Mouse (Mus musculus): ENCODE data around the gene Slc26a8. TPM values are rescaled to one million over a fixed set of nuclear protein-coding genes. Genes with fewer than 3 reads are reported as not detected.

The Slc26a8 gene
- total and polyA plus RNA-seq, 3 experiments = 0.58 to 1.6 TPM; not detected in 1

DNA sequence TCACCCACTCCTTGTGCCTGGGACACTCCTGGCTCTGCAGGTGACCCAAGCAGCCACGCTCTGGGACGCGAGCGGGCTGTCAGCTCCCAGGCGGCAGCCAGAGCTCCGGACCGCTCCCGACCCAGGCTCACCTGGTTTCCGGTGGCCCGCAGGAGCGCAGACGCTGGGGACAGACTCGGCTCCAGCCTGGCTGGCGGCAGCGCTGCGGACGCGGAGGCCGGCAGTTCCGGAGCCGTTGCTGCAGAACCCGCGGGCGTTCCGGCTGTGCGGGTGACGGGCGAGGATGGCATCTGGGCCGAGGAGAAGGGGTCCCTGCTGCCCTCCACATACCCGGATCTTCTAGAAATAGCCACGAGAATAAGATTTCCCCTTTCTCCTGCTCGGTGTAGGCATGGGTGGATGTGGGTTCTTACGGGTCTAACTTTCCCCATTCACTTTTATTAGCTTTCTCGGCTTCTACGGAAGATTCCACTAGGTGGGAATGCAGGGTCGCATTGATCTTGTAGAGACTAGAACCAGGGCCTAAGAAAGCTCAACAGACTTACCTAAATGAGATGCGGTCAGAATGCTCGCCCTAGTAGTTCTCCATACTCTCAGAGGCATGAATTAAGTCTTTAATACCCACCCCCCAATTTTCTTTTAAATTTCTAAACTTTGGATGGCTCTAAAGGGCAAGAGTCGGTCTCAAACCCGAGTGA lies at the start of gene Slc26a8 (continued):
- TF ChIP-seq MEF2A (IDR thresholded peaks at IDR 0.05; ENCODE audit: extremely low read depth, insufficient replicate concordance, low read depth, low read length, poor library complexity, severe bottlenecking) (no peak), ELF1 (IDR thresholded peaks at IDR 0.05; ENCODE audit: low read depth, low read length) (0 out of 2 replicates have a peak, but pooled peaks have one; percentile 19), SIN3A (IDR thresholded peaks at IDR 0.05; ENCODE audit: low read length) (peak; percentile 65; the same call in 1 of the 2 replicates), POLR2AphosphoS2 (IDR thresholded peaks at IDR 0.05; ENCODE audit: low read length) (no peak)

- Histone ChIP-seq H3K9ac (ENCODE audit: control insufficient read depth, low read depth, low read length, poor library complexity, severe bottlenecking) (no peak overlapping the region), H3K36me3 (ENCODE audit: control insufficient read depth in 1 of 2, insufficient read depth in 2 of 2, low read length in 2 of 2) (peaks cover 0 to 2% of the 10 kb centered on the region in 2 experiments; a peak in 2 of 4 replicates), H3K9me3 (replicated peaks; ENCODE audit: insufficient read depth, low read length) (no peaks in the 10 kb centered on the region), H3K27ac (ENCODE audit: control insufficient read depth, low read depth, low read length) (no peak overlapping the region), H3K4me1 (ENCODE audit: control insufficient read depth in 1 of 2, insufficient read depth in 2 of 2, low read length in 2 of 2) (no peaks in the 10 kb centered on the region; a peak in 1 of 4 replicates), H3K79me2 (ENCODE audit: control insufficient read depth, insufficient read depth, low read length, poor library complexity) (no peaks in the 10 kb centered on the region), H3K27me3 (ENCODE audit: control insufficient read depth in 1 of 2, insufficient read depth in 2 of 2, low read length in 2 of 2) (no peaks in the 10 kb centered on the region), H3K4me3 (ENCODE audit: control insufficient read depth in 1 of 2, insufficient read depth in 1 of 2, low read depth in 2 of 2, low read length in 2 of 2) (no peak overlapping the region)
- no peak for DNase-seq (ENCODE audit: low read depth, low spot score)
- TF ChIP-seq KAT2A (conservative IDR thresholded peaks at IDR 0.05; ENCODE audit: low read depth, low read length) (no peak), MEF2A (IDR thresholded peaks at IDR 0.05; ENCODE audit: extremely low read depth, insufficient replicate concordance, low read depth, low read length, poor library complexity, severe bottlenecking) (no peak), NRF1 (IDR thresholded peaks at IDR 0.05; ENCODE audit: insufficient read depth, low read depth, low read length, poor library complexity, severe bottlenecking) (no peak), CHD1 (IDR thresholded peaks at IDR 0.05; ENCODE audit: low read depth, low read length) (no peak), ZC3H11A (IDR thresholded peaks at IDR 0.05; ENCODE audit: low read depth, low read length) (no peak), POLR2AphosphoS2 (IDR thresholded peaks at IDR 0.05; ENCODE audit: low read length) (no peak), POLR2AphosphoS5 (IDR thresholded peaks at IDR 0.05; ENCODE audit: borderline replicate concordance, low read depth, low read length) (no peak), GABPA (IDR thresholded peaks at IDR 0.05; ENCODE audit: low read depth, low read length) (no peak), ZMIZ1 (IDR thresholded peaks at IDR 0.05; ENCODE audit: low read depth, low read length) (no peak), E2F4 (IDR thresholded peaks at IDR 0.05; ENCODE audit: borderline replicate concordance, low read depth, low read length) (no peak), POLR2A (IDR thresholded peaks at IDR 0.05; ENCODE audit: control insufficient read depth in 1 of 2, insufficient read depth in 1 of 2, low read depth in 1 of 2, low read length in 2 of 2, poor library complexity in 1 of 2) (no peak), MYC (IDR thresholded peaks at IDR 0.05; ENCODE audit: low read depth, low read length) (no peak), MAX (IDR thresholded peaks at IDR 0.05; ENCODE audit: low read length) (no peak), USF2 (IDR thresholded peaks at IDR 0.05; ENCODE audit: borderline replicate concordance in 1 of 2, insufficient read depth in 1 of 2, low read depth in 1 of 2, low read length in 2 of 2) (no peak), USF1 (IDR thresholded peaks at IDR 0.05; ENCODE audit: low read depth, low read length) (no peak), RAD21 (IDR thresholded peaks at IDR 0.05; ENCODE audit: low read depth, low read length) (no peak)
Observed at GRCm38 (mm10) chr17:28739244-28739643, 49.2 kb upstream of the Slc26a8 start.

All from MEL (cell line).